In the genomic region with DNA sequence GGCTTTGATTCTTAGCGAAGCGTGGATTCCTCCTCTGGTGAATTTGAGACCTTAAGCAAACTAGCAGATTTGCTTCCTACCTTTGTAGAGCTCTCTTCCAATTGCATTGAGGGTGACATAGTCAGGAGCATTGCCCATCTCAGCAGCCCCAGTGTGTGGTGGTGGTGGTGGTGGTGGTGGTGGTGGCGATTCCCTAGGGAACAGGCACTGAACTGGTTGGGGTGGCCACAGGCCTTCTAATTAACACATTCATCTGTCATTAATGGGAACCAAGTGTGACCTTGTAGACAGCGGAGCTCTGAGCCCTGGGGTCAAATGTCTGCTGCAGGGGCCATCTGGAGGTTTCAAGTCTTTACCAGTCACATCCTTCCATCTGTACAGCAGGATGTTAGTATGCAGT, we compare ENCODE assay signal across 15 mouse cellular contexts.
"Had no signal": no experiment of that assay in that cellular context is flagged by ENCODE, and none has a peak within 500 bp of the region (broad histone marks: within the 10 kb centered on the region; RNA-seq: fewer than 3 reads in every experiment).

No protein-coding gene starts in this region.

- H3K9ac ChIP-seq: kidney, embryonic 15.5 days; limb, embryonic 15.5 days; liver, embryonic 12.5 days; lung, embryonic 14.5 days; midbrain, embryonic 12.5 days; neural tube, embryonic 13.5 days had no signal

- H3K36me3 ChIP-seq: kidney, embryonic 15.5 days; limb, embryonic 15.5 days; liver, embryonic 12.5 days; midbrain, embryonic 12.5 days; neural tube, embryonic 13.5 days had no signal

- ATAC-seq: liver, embryonic 12.5 days had no signal

- H3K4me3 ChIP-seq: kidney, embryonic 15.5 days; limb, embryonic 15.5 days; liver, embryonic 12.5 days; megakaryocyte, embryonic 14.5 days; midbrain, embryonic 12.5 days; myocyte; neural tube, embryonic 13.5 days had no signal

- H3K9me3 ChIP-seq: kidney, embryonic 15.5 days; limb, embryonic 15.5 days; liver, embryonic 12.5 days; midbrain, embryonic 12.5 days; neural tube, embryonic 13.5 days had no signal

- H3K27me3 ChIP-seq: kidney, embryonic 15.5 days; limb, embryonic 15.5 days; liver, embryonic 12.5 days; megakaryocyte, embryonic 14.5 days; midbrain, embryonic 12.5 days; neural tube, embryonic 13.5 days had no signal

- H3K27ac ChIP-seq: kidney, embryonic 15.5 days; limb, embryonic 15.5 days; liver, embryonic 12.5 days; midbrain, embryonic 12.5 days; neural tube, embryonic 13.5 days had no signal

- H3K4me1 ChIP-seq: limb, embryonic 15.5 days; liver, embryonic 12.5 days; megakaryocyte, embryonic 14.5 days; midbrain, embryonic 12.5 days; neural tube, embryonic 13.5 days had no signal

- H3K4me2 ChIP-seq: kidney, embryonic 15.5 days; limb, embryonic 15.5 days; liver, embryonic 12.5 days; lung, embryonic 14.5 days; midbrain, embryonic 12.5 days; neural tube, embryonic 13.5 days had no signal

- DNase-seq: kidney, adult 18-20 months; kidney, postnatal 14 days; left cerebral cortex, postnatal 4 days; lung, embryonic 14.5 days; lung, postnatal 10 days; lung, postnatal 4 days; thymus, adult 2 months; thymus, postnatal 25 days had no signal
